In genomic region chr11:76854475-76855341, GRCm38 (mm10) we compare ENCODE assay signal across 13 mouse cellular contexts. TPM values are rescaled to one million over a fixed set of nuclear protein-coding genes. Genes with fewer than 3 reads are reported as not detected.
DNase-seq lines count a peak whose midpoint lies in the region; ATAC-seq and TF ChIP-seq lines count a peak whose summit lies in the region.
"Had no signal": no experiment of that assay in that cellular context is flagged by ENCODE, and none has a peak within 500 bp of the region (broad histone marks: within the 10 kb centered on the region; RNA-seq: fewer than 3 reads in every experiment).

No protein-coding gene starts in this region.

- DNase-seq in lung, embryonic 14.5 days = peak; percentile 51
- no peak for DNase-seq in lung, postnatal 36 days
- DNase-seq in brain, embryonic 14.5 days (ENCODE audit: low read depth) = peak; percentile 22
- peak; percentile 81 for DNase-seq in kidney, adult 2 months
- DNase-seq in gastrocnemius, postnatal 25 days = no peak
- no peak for DNase-seq in right cerebral cortex, postnatal 36 days (ENCODE audit: low spot score in 2 of 2)
- DNase-seq: midbrain, embryonic 14.5 days; right cerebral cortex, adult 18-20 months; thymus, postnatal 36 days had no signal

- no peak overlapping the region for H3K4me3 ChIP-seq in lung, embryonic 14.5 days (ENCODE audit: low read depth, low read length)
- no peak overlapping the region for H3K4me3 ChIP-seq in kidney, adult 2 months (ENCODE audit: insufficient read depth, low read depth, low read length)
- peak overlapping the region; percentile 47 for H3K4me3 ChIP-seq in small intestine, adult 2 months (ENCODE audit: low read depth, low read length)

- no peak overlapping the region for H3K9ac ChIP-seq in lung, embryonic 14.5 days

- H3K27me3 ChIP-seq in lung, embryonic 14.5 days (ENCODE audit: insufficient read depth, low read length) = no peaks in the 10 kb centered on the region
- H3K27me3 ChIP-seq in kidney, adult 2 months (replicated peaks; ENCODE audit: control insufficient read depth, insufficient read depth, low read length) = no peaks in the 10 kb centered on the region
- no peaks in the 10 kb centered on the region for H3K27me3 ChIP-seq in small intestine, adult 2 months (ENCODE audit: control insufficient read depth, insufficient read depth, low read length)

- 65% methylated on average over 17 of the region's 17 CpGs for WGBS in lung, embryonic 14.5 days
- WGBS in kidney, adult 2 months = 39% methylated on average over 17 of the region's 17 CpGs
- WGBS in small intestine, adult 2 months = 28% methylated on average over 17 of the region's 17 CpGs

- no peak for TF ChIP-seq CTCF in lung, embryonic 14.5 days (IDR thresholded peaks at IDR 0.05; ENCODE audit: low read depth)
- no peak for TF ChIP-seq CTCF in brain, embryonic 14.5 days (IDR thresholded peaks at IDR 0.05; ENCODE audit: borderline replicate concordance, extremely low read depth, insufficient read depth, insufficient read length)
- no peak for TF ChIP-seq CTCF in kidney, adult 2 months (conservative IDR thresholded peaks at IDR 0.05; ENCODE audit: insufficient read depth, insufficient read length, low read depth, low read length)
- no peak for TF ChIP-seq CTCF in small intestine, adult 2 months (IDR thresholded peaks at IDR 0.05; ENCODE audit: extremely low read depth, insufficient read length, insufficient replicate concordance, low read depth, low read length)

- no peak for TF ChIP-seq POLR2A in brain, embryonic 14.5 days (IDR thresholded peaks at IDR 0.05; ENCODE audit: borderline replicate concordance, extremely low read depth, insufficient read depth, insufficient read length, poor library complexity, severe bottlenecking)
- TF ChIP-seq POLR2A in kidney, adult 2 months (IDR thresholded peaks at IDR 0.05; ENCODE audit: low read depth, low read length) = no peak
- TF ChIP-seq POLR2A in small intestine, adult 2 months (IDR thresholded peaks at IDR 0.05; ENCODE audit: low read depth, low read length) = no peak

- H3K36me3 ChIP-seq in lung, embryonic 14.5 days (ENCODE audit: insufficient read depth) = no peaks in the 10 kb centered on the region
- H3K36me3 ChIP-seq in kidney, adult 2 months (ENCODE audit: control insufficient read depth, insufficient read depth, low read length) = no peaks in the 10 kb centered on the region
- no peaks in the 10 kb centered on the region for H3K36me3 ChIP-seq in small intestine, adult 2 months (ENCODE audit: control insufficient read depth, insufficient read depth, low read length)

- no peak for ATAC-seq in lung, embryonic 14.5 days (ENCODE audit: insufficient read depth)
- ATAC-seq: forebrain, embryonic 16.5 days had no signal

- no peak overlapping the region for H3K4me2 ChIP-seq in lung, embryonic 14.5 days

- H3K4me1 ChIP-seq in lung, embryonic 14.5 days (ENCODE audit: insufficient read depth) = no peaks in the 10 kb centered on the region
- H3K4me1 ChIP-seq in kidney, adult 2 months (ENCODE audit: control insufficient read depth, insufficient read depth, low read length) = peaks cover 5% of the 10 kb centered on the region; the same call in 1 of the 2 replicates
- H3K4me1 ChIP-seq in small intestine, adult 2 months (ENCODE audit: control insufficient read depth, insufficient read depth, insufficient read length, low read length) = peaks cover 15% of the 10 kb centered on the region; the same call in 1 of the 2 replicates

- no peak overlapping the region for H3K27ac ChIP-seq in lung, embryonic 14.5 days (ENCODE audit: low read depth)
- H3K27ac ChIP-seq in kidney, adult 2 months (ENCODE audit: insufficient read depth, low read depth, low read length) = no peak overlapping the region
- peak overlapping the region; percentile 87 for H3K27ac ChIP-seq in small intestine, adult 2 months (ENCODE audit: insufficient read depth, low read depth, low read length)

- H3K9me3 ChIP-seq in lung, embryonic 14.5 days (ENCODE audit: low read depth, low read length) = no peaks in the 10 kb centered on the region

RNA-seq across cellular contexts. Expression of gene Cpd, which starts 7.9 kb away (rescaled TPM):
- 33.4 and 37.6 TPM in 2 replicates for polyA plus RNA-seq in lung, embryonic 14.5 days (2014; fragmentation: Nextera tagmentation; extraction: Ambion mirVana)
- polyA plus RNA-seq in brain, embryonic 14.5 days (2012; rRNA removed) = 15.4 and 19.2 TPM in 2 replicates
- 28.6 and 30.5 TPM in 2 replicates for polyA plus RNA-seq in kidney, adult 2 months (2012; rRNA removed)
- 16.3 and 16.4 TPM in 2 replicates for polyA plus RNA-seq in small intestine, adult 2 months (2012; rRNA removed)
- 10 to 100 TPM; 26.3 to 30.5 TPM for total RNA-seq in gastrocnemius, postnatal 25 days (2021)

RNA-seq across cellular contexts. Expression of gene Tmigd1, which starts 47.3 kb away (rescaled TPM):
- 0.13 TPM in 1 of 2 replicates, not detected in the other for polyA plus RNA-seq in lung, embryonic 14.5 days (2014; fragmentation: Nextera tagmentation; extraction: Ambion mirVana)
- polyA plus RNA-seq in brain, embryonic 14.5 days (2012; rRNA removed) = 0.05 TPM in 1 of 2 replicates, not detected in the other
- polyA plus RNA-seq in kidney, adult 2 months (2012; rRNA removed) = 36.1 and 39.0 TPM in 2 replicates
- polyA plus RNA-seq in small intestine, adult 2 months (2012; rRNA removed) = 0.29 and 8.4 TPM in 2 replicates
- not detected for total RNA-seq in gastrocnemius, postnatal 25 days (2021)
- total RNA-seq: left cerebral cortex, adult 8-10 months had no signal
- polyA plus RNA-seq: forebrain, embryonic 16.5 days; heart, embryonic 14.5 days had no signal

Comparison
In these comparisons a context has a peak if more than half of its experiments do, and no peak if none do; other contexts are left out.
1. DNase-seq: peak in lung, embryonic 14.5 days (single experiment), brain, embryonic 14.5 days (single experiment) and kidney, adult 2 months (single experiment); none in lung, postnatal 36 days (single experiment), gastrocnemius, postnatal 25 days (single experiment) and right cerebral cortex, postnatal 36 days (0 of 2).